18 mouse cellular contexts compared by ENCODE assay signal in genomic region chr2:106383415-106384285, GRCm38 (mm10).
DNase-seq lines count a peak whose midpoint lies in the region; ATAC-seq and TF ChIP-seq lines count a peak whose summit lies in the region.
"Had no signal": no experiment of that assay in that cellular context is flagged by ENCODE, and none has a peak within 500 bp of the region (broad histone marks: within the 10 kb centered on the region; RNA-seq: fewer than 3 reads in every experiment).

No protein-coding gene starts in this region.

- no peaks in the 10 kb centered on the region for H3K27me3 ChIP-seq in intestine, embryonic 14.5 days (replicated peaks; ENCODE audit: control insufficient read depth, insufficient read depth, low read length)
- H3K27me3 ChIP-seq in intestine, embryonic 15.5 days (replicated peaks), result no peaks in the 10 kb centered on the region
- no peaks in the 10 kb centered on the region for H3K27me3 ChIP-seq in thymus, adult 2 months (ENCODE audit: control insufficient read depth, insufficient read depth, low read length)
- H3K27me3 ChIP-seq: kidney, embryonic 15.5 days had no signal

- peak overlapping the region; percentile 6; the same call in 1 of the 2 replicates for H3K27ac ChIP-seq in intestine, embryonic 14.5 days (ENCODE audit: low read depth)
- no peak overlapping the region for H3K27ac ChIP-seq in intestine, embryonic 15.5 days
- H3K27ac ChIP-seq in thymus, adult 2 months (ENCODE audit: control insufficient read depth, insufficient read depth, low read length), result no peak overlapping the region
- H3K27ac ChIP-seq: heart, embryonic 10.5 days; kidney, embryonic 15.5 days; layer of hippocampus, adult 2 months had no signal

- H3K4me1 ChIP-seq in intestine, embryonic 14.5 days (replicated peaks; ENCODE audit: control insufficient read depth, insufficient read depth, low read length), result no peaks in the 10 kb centered on the region
- H3K4me1 ChIP-seq in intestine, embryonic 15.5 days (replicated peaks), result no peaks in the 10 kb centered on the region
- no peaks in the 10 kb centered on the region for H3K4me1 ChIP-seq in thymus, adult 2 months (replicated peaks; ENCODE audit: control insufficient read depth, insufficient read depth, low read length)
- H3K4me1 ChIP-seq: heart, embryonic 10.5 days; kidney, embryonic 15.5 days had no signal

- no peak for DNase-seq in intestine, embryonic 14.5 days (ENCODE audit: low spot score)
- peak; percentile 92 for DNase-seq in brain, adult 2 months (ENCODE audit: low read depth, low spot score)
- DNase-seq in brain, embryonic 14.5 days (ENCODE audit: low read depth), result peak; percentile 51
- peak; percentile 55 to 64 for DNase-seq in cerebellum, postnatal 14 days
- no peak for DNase-seq in thymus, adult 2 months
- no peak for DNase-seq in natural killer cell, adult 2 months (ENCODE audit: low spot score in 2 of 2)
- DNase-seq: adrenal gland, adult 8-10 months; embryo, embryonic 11 days; gastrocnemius, postnatal 14 days; heart, postnatal 14 days; right cerebral cortex, postnatal 14 days had no signal

- H3K4me3 ChIP-seq in intestine, embryonic 14.5 days (ENCODE audit: low read depth, low read length), result no peak overlapping the region
- H3K4me3 ChIP-seq in intestine, embryonic 15.5 days (replicated peaks), result no peak overlapping the region
- no peak overlapping the region for H3K4me3 ChIP-seq in thymus, adult 2 months (ENCODE audit: control insufficient read depth, insufficient read depth, low read length)
- H3K4me3 ChIP-seq: heart, embryonic 10.5 days; kidney, embryonic 15.5 days; layer of hippocampus, adult 2 months had no signal

- no peaks in the 10 kb centered on the region for H3K9me3 ChIP-seq in intestine, embryonic 14.5 days (ENCODE audit: control insufficient read depth, low read length)
- H3K9me3 ChIP-seq in intestine, embryonic 15.5 days, result no peaks in the 10 kb centered on the region
- H3K9me3 ChIP-seq: heart, embryonic 10.5 days; kidney, embryonic 15.5 days had no signal

- ATAC-seq in intestine, embryonic 14.5 days (replicated peaks; ENCODE audit: low FRiP score, low TSS enrichment, low read depth), result no peak
- no peak for ATAC-seq in intestine, embryonic 15.5 days
- ATAC-seq: CD4-positive, CD25-positive, alpha-beta regulatory T cell, adult 4 months; lung, postnatal 0 days had no signal

- H3K4me2 ChIP-seq in intestine, embryonic 14.5 days (ENCODE audit: low read length), result no peak overlapping the region
- no peak overlapping the region for H3K4me2 ChIP-seq in intestine, embryonic 15.5 days (replicated peaks)
- H3K4me2 ChIP-seq: kidney, embryonic 15.5 days; liver, embryonic 11.5 days had no signal

- H3K9ac ChIP-seq in intestine, embryonic 14.5 days (ENCODE audit: low read length), result no peak overlapping the region
- H3K9ac ChIP-seq in intestine, embryonic 15.5 days, result no peak overlapping the region
- H3K9ac ChIP-seq: kidney, embryonic 15.5 days had no signal

- WGBS in intestine, embryonic 14.5 days, result 56% methylated on average over 14 of the region's 14 CpGs
- WGBS in intestine, embryonic 15.5 days, result 58% methylated on average over 14 of the region's 14 CpGs
- 87% methylated on average over 14 of the region's 14 CpGs for WGBS in thymus, adult 2 months

- TF ChIP-seq CTCF in brain, embryonic 14.5 days (IDR thresholded peaks at IDR 0.05; ENCODE audit: borderline replicate concordance, extremely low read depth, insufficient read depth, insufficient read length), result no peak
- no peak for TF ChIP-seq CTCF in thymus, adult 2 months (IDR thresholded peaks at IDR 0.05; ENCODE audit: borderline replicate concordance, control insufficient read depth, extremely low read depth, insufficient read depth, low read length, poor library complexity)

- no peak for TF ChIP-seq POLR2A in brain, embryonic 14.5 days (IDR thresholded peaks at IDR 0.05; ENCODE audit: borderline replicate concordance, extremely low read depth, insufficient read depth, insufficient read length, poor library complexity, severe bottlenecking)
- TF ChIP-seq POLR2A in thymus, adult 2 months (IDR thresholded peaks at IDR 0.05; ENCODE audit: control insufficient read depth, extremely low read depth, insufficient read depth, low read length, poor library complexity), result no peak

- no peaks in the 10 kb centered on the region for H3K36me3 ChIP-seq in intestine, embryonic 14.5 days (ENCODE audit: control insufficient read depth, insufficient read depth, low read length)
- no peaks in the 10 kb centered on the region for H3K36me3 ChIP-seq in intestine, embryonic 15.5 days
- H3K36me3 ChIP-seq in thymus, adult 2 months (ENCODE audit: control insufficient read depth, insufficient read depth, low read length), result no peaks in the 10 kb centered on the region
- H3K36me3 ChIP-seq: heart, embryonic 10.5 days; kidney, embryonic 15.5 days had no signal

Comparison
In these comparisons a context has a peak if more than half of its experiments do, and no peak if none do; other contexts are left out.
1. DNase-seq: peak in brain, adult 2 months (single experiment), brain, embryonic 14.5 days (single experiment) and cerebellum, postnatal 14 days (2 of 2); none in intestine, embryonic 14.5 days (single experiment), thymus, adult 2 months (single experiment) and natural killer cell, adult 2 months (0 of 2).